Mouse (Mus musculus): Measurements from ENCODE around the gene Ctnnbip1. TPM values are rescaled to one million over a fixed set of nuclear protein-coding genes. Genes with fewer than 3 reads are reported as not detected.

The Ctnnbip1 gene
- total RNA-seq, 1 experiment = 18.3 TPM

DNA sequence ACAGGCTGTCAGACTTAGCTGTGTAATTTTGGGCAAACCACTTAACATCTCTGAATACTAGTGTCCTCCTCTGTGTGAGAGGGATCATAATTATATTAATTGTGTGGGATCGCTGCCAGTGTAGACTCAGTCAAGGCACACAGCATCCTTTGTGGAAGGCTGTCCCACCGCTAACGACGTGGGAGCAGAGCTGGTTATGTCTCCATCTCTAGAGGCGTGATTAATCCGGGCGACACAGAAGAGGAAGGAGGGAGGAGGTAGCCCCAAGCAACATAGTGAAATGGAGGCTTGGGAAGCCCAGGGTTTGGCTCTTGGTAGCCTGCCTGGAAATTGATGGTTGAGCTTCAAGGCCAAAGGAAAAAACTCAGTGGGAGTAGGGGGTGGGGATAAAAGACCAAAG, 60.8 kb downstream of the Ctnnbip1 start:
- TF ChIP-seq ZNF384 (IDR thresholded peaks at IDR 0.05; ENCODE audit: low read depth, low read length) (no peak), CHD2 (IDR thresholded peaks at IDR 0.05; ENCODE audit: low read depth, low read length) (no peak), HCFC1 (IDR thresholded peaks at IDR 0.05; ENCODE audit: borderline replicate concordance, insufficient read depth, low read length) (no peak), MAFK (IDR thresholded peaks at IDR 0.05; ENCODE audit: insufficient read depth, low read depth, low read length) (no peak), ZC3H11A (IDR thresholded peaks at IDR 0.05; ENCODE audit: borderline replicate concordance, low read depth, low read length) (no peak)
- Histone ChIP-seq H3K9me3 (ENCODE audit: control insufficient read depth, insufficient read depth, low read depth, low read length) (no peaks in the 10 kb centered on the region), H3K9ac (ENCODE audit: insufficient read depth, low read depth, low read length, poor library complexity, severe bottlenecking) (no peak overlapping the region), H3K36me3 (ENCODE audit: control insufficient read depth, insufficient read depth, low read length, poor library complexity, severe bottlenecking) (no peaks in the 10 kb centered on the region), H3K4me3 (ENCODE audit: insufficient read depth in 1 of 2, low read depth in 1 of 2, low read length in 2 of 2, poor library complexity in 1 of 2, severe bottlenecking in 1 of 2) (no peak overlapping the region), H3K27ac (ENCODE audit: insufficient read depth, low read depth, low read length, poor library complexity, severe bottlenecking) (no peak overlapping the region), H3K4me1 (ENCODE audit: control insufficient read depth in 2 of 2, insufficient read depth in 2 of 2, low read length in 2 of 2, poor library complexity in 1 of 2) (peaks cover 0 to 9% of the 10 kb centered on the region in 2 experiments; a peak in 1 of 4 replicates)
- DNase-seq (ENCODE audit: low read depth, low spot score) = no peak
- in situ Hi-C loops (cut with MboI; ENCODE audit: low sequenced_read_pairs in 2 of 2, unreplicated experiment in 2 of 2) = no loop called here

DNA sequence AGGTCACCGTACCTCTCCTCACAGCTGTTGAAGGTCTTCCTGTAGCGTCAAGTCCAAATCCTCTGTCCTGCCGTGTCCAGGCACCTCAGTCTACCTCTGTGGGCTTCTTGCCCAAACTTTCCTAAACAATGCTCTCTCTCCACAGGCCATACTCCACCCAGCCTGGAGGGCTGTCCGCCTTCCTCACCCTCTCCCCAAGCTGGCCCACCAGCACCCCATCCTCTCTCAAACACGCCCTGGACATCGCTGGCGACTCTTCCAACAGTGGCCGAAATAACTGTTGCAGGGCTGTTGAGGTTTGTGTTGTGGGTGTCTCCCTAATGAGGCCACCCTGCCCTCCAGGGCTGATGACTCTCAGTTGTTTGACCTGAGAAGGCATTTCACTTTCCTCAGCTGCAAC, 67.2 kb downstream of the Ctnnbip1 start:
- in situ Hi-C loops (cut with MboI; ENCODE audit: low sequenced_read_pairs in 2 of 2, unreplicated experiment in 2 of 2) = no loop called here
- no peak overlapping the region for H3K9ac ChIP-seq (ENCODE audit: insufficient read depth, low read depth, low read length, poor library complexity, severe bottlenecking)
- TF ChIP-seq MAFK (IDR thresholded peaks at IDR 0.05; ENCODE audit: insufficient read depth, low read depth, low read length) (no peak), ZC3H11A (IDR thresholded peaks at IDR 0.05; ENCODE audit: borderline replicate concordance, low read depth, low read length) (no peak), HCFC1 (IDR thresholded peaks at IDR 0.05; ENCODE audit: borderline replicate concordance, insufficient read depth, low read length) (no peak), CHD2 (IDR thresholded peaks at IDR 0.05; ENCODE audit: low read depth, low read length) (no peak), ZNF384 (IDR thresholded peaks at IDR 0.05; ENCODE audit: low read depth, low read length) (no peak)
- H3K27ac ChIP-seq (ENCODE audit: insufficient read depth, low read depth, low read length, poor library complexity, severe bottlenecking) = no peak overlapping the region
- no peaks in the 10 kb centered on the region for H3K9me3 ChIP-seq (ENCODE audit: control insufficient read depth, insufficient read depth, low read depth, low read length)
- no peaks in the 10 kb centered on the region for H3K36me3 ChIP-seq (ENCODE audit: control insufficient read depth, insufficient read depth, low read length, poor library complexity, severe bottlenecking)
- DNase-seq (ENCODE audit: low read depth, low spot score) = no peak
- no peak overlapping the region; a peak in 1 of 4 replicates for H3K4me3 ChIP-seq (ENCODE audit: insufficient read depth in 1 of 2, low read depth in 1 of 2, low read length in 2 of 2, poor library complexity in 1 of 2, severe bottlenecking in 1 of 2)
- H3K4me1 ChIP-seq (ENCODE audit: control insufficient read depth in 2 of 2, insufficient read depth in 2 of 2, low read length in 2 of 2, poor library complexity in 1 of 2) = peaks cover 2% of the 10 kb centered on the region in 2 experiments; a peak in 2 of 4 replicates

GRCm38 (mm10) chr4:149586044-149586782, 68.2 kb downstream of the Ctnnbip1 start, which contains the start of gene Clstn1:
TSS of gene Clstn1 (plus strand) at chr4:149586468.
- H3K4me1 ChIP-seq (ENCODE audit: control insufficient read depth in 2 of 2, insufficient read depth in 2 of 2, low read length in 2 of 2, poor library complexity in 1 of 2) = peaks cover 2% of the 10 kb centered on the region in 2 experiments; a peak in 2 of 4 replicates
- H3K36me3 ChIP-seq (ENCODE audit: control insufficient read depth, insufficient read depth, low read length, poor library complexity, severe bottlenecking) = no peaks in the 10 kb centered on the region
- peak within 1 kb of the TSS; percentile 24; the same call in 1 of the 2 replicates for H3K27ac ChIP-seq (ENCODE audit: insufficient read depth, low read depth, low read length, poor library complexity, severe bottlenecking)
- TF ChIP-seq MAFK (IDR thresholded peaks at IDR 0.05; ENCODE audit: insufficient read depth, low read depth, low read length) (no peak), CHD2 (IDR thresholded peaks at IDR 0.05; ENCODE audit: low read depth, low read length) (no peak), ZC3H11A (IDR thresholded peaks at IDR 0.05; ENCODE audit: borderline replicate concordance, low read depth, low read length) (no peak), ZNF384 (IDR thresholded peaks at IDR 0.05; ENCODE audit: low read depth, low read length) (no peak), HCFC1 (IDR thresholded peaks at IDR 0.05; ENCODE audit: borderline replicate concordance, insufficient read depth, low read length) (no peak)
- no peak for DNase-seq (ENCODE audit: low read depth, low spot score)
- in situ Hi-C loops (cut with MboI; ENCODE audit: low sequenced_read_pairs in 2 of 2, unreplicated experiment in 2 of 2) = no loop called here
- peak within 1 kb of the TSS; percentile 92 for H3K9ac ChIP-seq (ENCODE audit: insufficient read depth, low read depth, low read length, poor library complexity, severe bottlenecking)
- H3K9me3 ChIP-seq (ENCODE audit: control insufficient read depth, insufficient read depth, low read depth, low read length) = no peaks in the 10 kb centered on the region
- peak within 1 kb of the TSS; percentile 89 to 94 for H3K4me3 ChIP-seq (ENCODE audit: insufficient read depth in 1 of 2, low read depth in 1 of 2, low read length in 2 of 2, poor library complexity in 1 of 2, severe bottlenecking in 1 of 2)

DNA sequence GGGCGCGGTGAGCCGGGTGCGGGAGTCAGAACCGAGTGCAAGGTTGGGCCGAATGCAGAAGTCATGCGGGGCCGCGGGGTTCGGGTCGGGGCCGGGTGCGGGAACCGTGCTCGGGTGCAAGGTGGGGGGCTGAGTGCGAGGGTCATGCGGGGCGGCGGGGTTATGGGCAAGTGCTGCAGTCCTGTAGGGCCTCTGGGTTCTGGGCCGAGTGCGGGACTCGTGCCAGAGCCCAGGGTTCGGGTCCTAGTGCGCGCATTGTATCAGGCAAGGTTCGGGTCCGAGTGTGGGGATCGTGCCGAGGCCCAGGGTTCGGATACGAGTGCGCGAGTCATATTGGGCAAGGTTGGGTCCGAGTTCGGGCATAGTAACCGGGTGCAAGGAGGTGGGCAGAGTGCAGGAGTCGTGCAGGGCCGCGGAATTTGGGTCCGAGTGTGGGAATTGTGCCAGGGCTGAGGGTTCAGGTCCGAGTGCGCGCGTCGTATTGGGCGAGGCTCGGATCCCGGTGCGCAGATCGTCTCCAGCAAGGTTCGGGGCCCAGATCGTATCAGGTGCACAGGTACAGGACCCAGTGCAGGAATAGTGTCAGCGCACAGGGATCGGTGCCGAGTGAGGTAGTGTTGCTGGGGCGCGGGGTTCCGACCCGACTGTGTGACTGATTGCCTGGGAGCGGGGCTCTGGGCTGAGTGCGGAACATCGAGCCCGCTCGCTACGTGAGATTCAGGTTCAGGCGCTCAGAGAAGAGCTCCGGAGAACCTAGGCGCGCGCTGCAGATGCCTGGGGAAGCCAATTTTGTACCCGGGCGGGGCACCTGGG, 69.0 kb downstream of the Ctnnbip1 start:
- Histone ChIP-seq H3K4me3 (ENCODE audit: insufficient read depth in 1 of 2, low read depth in 1 of 2, low read length in 2 of 2, poor library complexity in 1 of 2, severe bottlenecking in 1 of 2) (peak overlapping the region; percentile 89 to 94), H3K36me3 (ENCODE audit: control insufficient read depth, insufficient read depth, low read length, poor library complexity, severe bottlenecking) (no peaks in the 10 kb centered on the region), H3K4me1 (ENCODE audit: control insufficient read depth in 2 of 2, insufficient read depth in 2 of 2, low read length in 2 of 2, poor library complexity in 1 of 2) (peaks cover 2% of the 10 kb centered on the region in 2 experiments; a peak in 2 of 4 replicates), H3K9me3 (ENCODE audit: control insufficient read depth, insufficient read depth, low read depth, low read length) (no peaks in the 10 kb centered on the region), H3K9ac (ENCODE audit: insufficient read depth, low read depth, low read length, poor library complexity, severe bottlenecking) (peak overlapping the region; percentile 92), H3K27ac (ENCODE audit: insufficient read depth, low read depth, low read length, poor library complexity, severe bottlenecking) (peak overlapping the region; percentile 24; the same call in 1 of the 2 replicates)
- in situ Hi-C loops (cut with MboI; ENCODE audit: low sequenced_read_pairs in 2 of 2, unreplicated experiment in 2 of 2) = no loop called here
- TF ChIP-seq MAFK (IDR thresholded peaks at IDR 0.05; ENCODE audit: insufficient read depth, low read depth, low read length) = no peak
- no peak for TF ChIP-seq CHD2 (IDR thresholded peaks at IDR 0.05; ENCODE audit: low read depth, low read length)
- DNase-seq (ENCODE audit: low read depth, low spot score) = no peak
